Mouse (Mus musculus) forebrain, embryonic 11.5 days (tissue): ENCODE data around the gene Khdrbs1. TPM values are rescaled to one million over a fixed set of nuclear protein-coding genes. Genes with fewer than 3 reads are reported as not detected.

ENCODE experiments used
- microRNA-seq: library from miRNA; unstranded; fragments of <30 nt; microRNA quantifications from one replicate; pipeline ENCODE4, GENCODE M21; 2016; ENCODE audit not compliant: insufficient number of aligned reads
- polyA plus RNA-seq: library from polyadenylated mRNA; unstranded; fragments of >200 nt; fragmentation: Nextera tagmentation; extraction: Ambion mirVana; gene quantifications from 2 replicates; pipeline ENCODE4 v1.2.1, GENCODE M21; 2014

Khdrbs1 gene
- polyA plus RNA-seq, 1 experiment from 2014 or later: 185 TPM

Small RNAs within 50 kb of the gene (microRNA-seq; reads per million reads assigned to microRNA genes)
- gene Gm28017 (not detected), gene Mir7016 (not detected)

Other genes with a start within 250 kb of the Khdrbs1 start
- gene Marcksl1, start 228.7 kb downstream of the Khdrbs1 start, polyA plus RNA-seq: 1,728 and 1,922 TPM in 2 replicates
- 262 and 282 TPM in 2 replicates for gene Hdac1, start 199.6 kb downstream of the Khdrbs1 start, polyA plus RNA-seq
- 11.5 and 13.8 TPM in 2 replicates for gene Lck, start 168.7 kb downstream of the Khdrbs1 start, polyA plus RNA-seq
- gene Fam167b, start 163.8 kb downstream of the Khdrbs1 start, polyA plus RNA-seq: 0.71 and 1.1 TPM in 2 replicates
- 251 and 272 TPM in 2 replicates for gene Eif3i, start 141.7 kb downstream of the Khdrbs1 start, polyA plus RNA-seq
- gene Tmem234, start 141.6 kb downstream of the Khdrbs1 start, polyA plus RNA-seq: 188 and 192 TPM in 2 replicates
- gene Dcdc2b, start 128.0 kb downstream of the Khdrbs1 start, polyA plus RNA-seq: 2.5 and 2.6 TPM in 2 replicates
- 25.4 and 27.2 TPM in 2 replicates for gene Iqcc, start 123.2 kb downstream of the Khdrbs1 start, polyA plus RNA-seq
- 57.6 and 66.1 TPM in 2 replicates for gene Ccdc28b, start 118.4 kb downstream of the Khdrbs1 start, polyA plus RNA-seq
- gene Txlna, start 101.2 kb downstream of the Khdrbs1 start, polyA plus RNA-seq: 109 and 115 TPM in 2 replicates
- gene Kpna6, start 69.5 kb downstream of the Khdrbs1 start, polyA plus RNA-seq: 12.0 and 13.9 TPM in 2 replicates
- gene Tmem39b, start 45.5 kb downstream of the Khdrbs1 start, polyA plus RNA-seq: 50.0 and 53.2 TPM in 2 replicates
- 355 and 395 TPM in 2 replicates for gene Ptp4a2, start 68.9 kb upstream of the Khdrbs1 start, polyA plus RNA-seq
- 0.05 TPM in 1 of 2 replicates, not detected in the other for gene Spocd1, start 186.9 kb upstream of the Khdrbs1 start, polyA plus RNA-seq
- 3.6 and 8.2 TPM in 2 replicates for gene Adgrb2, start 242.6 kb upstream of the Khdrbs1 start, polyA plus RNA-seq